Mouse (Mus musculus) E14TG2a.4 (cell line): ENCODE data around the gene Slmap.

Experiments
- CTCF ChIP-seq: conservative IDR thresholded peaks from 2 replicates; pipeline ENCODE4 v1.5.1; 2014; ENCODE audit warnings: low read length
- NANOG ChIP-seq: IDR thresholded peaks from 2 replicates; pipeline ENCODE4 v1.6.1; 2014; ENCODE audit warnings: borderline replicate concordance, low read length, mixed read lengths
- POU5F1 ChIP-seq: IDR thresholded peaks from 2 replicates; pipeline ENCODE4 v1.6.1; 2014; ENCODE audit warnings: low read length, borderline replicate concordance

DNA sequence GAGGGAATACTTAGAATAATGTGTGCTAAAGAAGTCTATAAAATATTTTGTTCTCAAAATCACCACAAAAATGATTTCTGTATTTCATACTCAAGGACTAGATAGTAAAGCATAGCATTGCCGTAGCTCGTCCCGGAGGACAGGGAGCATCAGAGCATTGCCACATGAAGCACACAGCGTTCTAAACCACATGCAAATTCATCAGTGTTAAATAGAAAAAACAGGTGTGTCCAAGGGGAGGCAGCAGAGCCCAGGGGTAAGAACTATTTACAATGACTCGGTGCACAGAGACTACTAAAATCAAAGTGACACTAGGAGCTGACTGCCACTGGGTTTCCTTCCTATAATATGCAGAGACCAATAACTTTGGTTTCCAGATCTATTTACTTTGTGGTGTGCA, 57.0 kb downstream of the Slmap start:
- no peak for TF ChIP-seq CTCF
- no peak for TF ChIP-seq POU5F1
- TF ChIP-seq NANOG: no peak
